Mouse (Mus musculus) lung, postnatal 0 days (tissue): ENCODE measurements around the gene Celsr2. TPM values are rescaled to one million over a fixed set of nuclear protein-coding genes. Genes with fewer than 3 reads are reported as not detected.

Source experiments
- ATAC-seq: fragments of 200-750 bp; cut with Nextera tagmentation; 2 replicates; pipeline ENCODE4 v1.8.0; 2017; ENCODE audit warnings: moderate library complexity
- DNase-seq: peaks from one replicate; pipeline ENCODE4 v3.0.0-alpha.2; 2016; ENCODE audit warnings: low spot score
- H3K27ac ChIP-seq: fragments of 300-500 bp; sonication (generic); 2 replicates; pipeline ENCODE4 v1.5.1; 2014; ENCODE audit warnings: antibody characterized with exemption, mild to moderate bottlenecking, low read length, mixed read lengths
- H3K27me3 ChIP-seq: fragments of 300-500 bp; sonication (generic); replicated peaks from 2 replicates; pipeline ENCODE4 v1.6.1; 2014; ENCODE audit warnings: low read length, mixed read lengths; ENCODE audit not compliant: insufficient read depth
- H3K36me3 ChIP-seq: fragments of 300-500 bp; sonication (generic); 2 replicates; pipeline ENCODE4 v1.6.1; 2014; ENCODE audit warnings: low read length, mixed read lengths; ENCODE audit not compliant: insufficient read depth
- H3K4me1 ChIP-seq: fragments of 300-500 bp; sonication (generic); 2 replicates; pipeline ENCODE4 v1.6.1; 2014; ENCODE audit warnings: antibody characterized with exemption, low read depth, low read length, mixed read lengths; ENCODE audit not compliant: insufficient read depth
- H3K4me2 ChIP-seq: fragments of 300-500 bp; sonication (generic); replicated peaks from 2 replicates; pipeline ENCODE4 v1.6.1; 2014; ENCODE audit warnings: low read depth, mild to moderate bottlenecking, low read length, moderate library complexity, mixed read lengths
- H3K4me3 ChIP-seq: fragments of 300-500 bp; sonication (generic); 2 replicates; pipeline ENCODE4 v1.5.1; 2014; ENCODE audit warnings: low read depth, low read length
- H3K9ac ChIP-seq: fragments of 300-500 bp; sonication (generic); replicated peaks from 2 replicates; pipeline ENCODE4 v1.6.1; 2014; ENCODE audit warnings: low read depth, mild to moderate bottlenecking
- H3K9me3 ChIP-seq: fragments of 300-500 bp; sonication (generic); 2 replicates; pipeline ENCODE4 v1.6.1; 2016; ENCODE audit warnings: low read length, mixed read lengths
- CTCF ChIP-seq: IDR thresholded peaks from 2 replicates; pipeline ENCODE4 v1.5.1; 2016; ENCODE audit warnings: antibody characterized with exemption, mild to moderate bottlenecking
- EP300 ChIP-seq: IDR thresholded peaks from 2 replicates; pipeline ENCODE4 v1.6.1; 2016; ENCODE audit warnings: antibody characterized with exemption, mild to moderate bottlenecking, control low read depth
- WGBS: fragments of 180-500 bp; shearing (Covaris S2); extraction: QIAGEN DNeasy Blood & Tissue Kit; methylation state at CpG from one replicate; pipeline ENCODE4 v1.1.7; 2014; 5-methylcytosine and 5-hydroxymethylcytosine counted together
- polyA plus RNA-seq: library from polyadenylated mRNA; unstranded; fragments of >200 nt; fragmentation: Nextera tagmentation; extraction: Ambion mirVana; gene quantifications from 2 replicates; pipeline ENCODE4 v1.2.1, GENCODE M21; 2015

Celsr2 gene
- polyA plus RNA-seq, 1 experiment from 2014 or later, result 3.4 TPM

GRCm38 (mm10) chr3:108432542-108433187, 17.3 kb upstream of the Celsr2 start:
- Histone ChIP-seq H3K4me1 (no peaks in the 10 kb centered on the region), H3K4me3 (no peak overlapping the region), H3K27me3 (no peaks in the 10 kb centered on the region), H3K4me2 (no peak overlapping the region), H3K9ac (no peak overlapping the region), H3K36me3 (peaks cover 43% of the 10 kb centered on the region; the same call in 1 of the 2 replicates), H3K9me3 (no peaks in the 10 kb centered on the region), H3K27ac (no peak overlapping the region)
- no peak for TF ChIP-seq EP300
- no peak for TF ChIP-seq CTCF
- 88% methylated on average over 13 of the region's 13 CpGs for WGBS
- DNase-seq (no peak), ATAC-seq (no peak)

- peaks cover 24% of the 10 kb centered on the region for H3K36me3 ChIP-seq
Measured at GRCm38 (mm10) chr3:108425624-108426018, 10.3 kb upstream of the Celsr2 start.

DNA sequence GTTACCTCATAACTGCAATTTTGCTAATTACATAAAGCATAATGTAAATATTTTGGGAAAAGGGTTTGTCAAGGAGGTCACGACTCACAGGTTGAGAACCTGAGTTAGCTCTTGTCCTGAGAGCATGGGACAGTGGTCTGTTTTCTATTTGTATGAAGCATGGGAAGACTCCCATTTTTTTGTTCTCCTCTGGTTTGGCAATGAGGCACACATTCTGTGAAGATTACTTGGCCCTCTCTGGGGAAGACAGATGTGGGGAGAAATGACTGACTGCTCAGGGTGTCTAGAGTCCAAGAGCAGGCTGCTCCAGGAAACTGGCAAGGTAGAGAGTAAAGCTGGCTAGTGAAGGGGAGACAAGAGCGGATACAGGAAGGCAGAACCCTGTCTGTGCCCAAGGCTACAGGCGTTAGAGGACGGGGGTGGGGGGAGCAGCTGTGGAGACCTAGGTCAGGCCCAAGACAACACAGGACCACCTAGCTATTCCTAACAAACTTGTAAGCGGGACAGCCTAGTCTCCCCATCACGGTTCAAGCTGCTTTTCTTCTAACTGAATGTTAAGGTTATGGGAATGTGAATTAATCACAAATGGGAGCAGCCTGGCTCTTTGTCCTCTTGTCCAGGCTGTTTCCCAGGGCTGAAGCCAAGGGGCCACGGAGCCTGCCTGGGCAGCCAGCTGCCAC, 9.7 kb upstream of the Celsr2 start:
- no peak for DNase-seq
- peaks cover 8% of the 10 kb centered on the region for H3K4me1 ChIP-seq
- peaks cover 24% of the 10 kb centered on the region for H3K36me3 ChIP-seq
- 82% methylated on average over 7 of the region's 7 CpGs for WGBS
- no peak overlapping the region for H3K4me2 ChIP-seq
- no peak for TF ChIP-seq EP300
- no peak for TF ChIP-seq CTCF
- H3K27me3 ChIP-seq, result no peaks in the 10 kb centered on the region
- ATAC-seq, result no peak
- no peak overlapping the region for H3K9ac ChIP-seq
- no peak overlapping the region for H3K27ac ChIP-seq
- H3K4me3 ChIP-seq, result no peak overlapping the region
- no peaks in the 10 kb centered on the region for H3K9me3 ChIP-seq

More at GRCm38 (mm10) chr3:108425624-108426018, 10.3 kb upstream of the Celsr2 start:
- Histone ChIP-seq H3K4me2 (no peak overlapping the region), H3K9ac (no peak overlapping the region), H3K27ac (no peak overlapping the region), H3K4me1 (peaks cover 8% of the 10 kb centered on the region), H3K9me3 (no peaks in the 10 kb centered on the region), H3K4me3 (no peak overlapping the region), H3K27me3 (no peaks in the 10 kb centered on the region)
- 86% methylated on average over 6 of the region's 6 CpGs for WGBS
- no peak for TF ChIP-seq CTCF
- no peak for TF ChIP-seq EP300
- DNase-seq (no peak), ATAC-seq (no peak)

DNA sequence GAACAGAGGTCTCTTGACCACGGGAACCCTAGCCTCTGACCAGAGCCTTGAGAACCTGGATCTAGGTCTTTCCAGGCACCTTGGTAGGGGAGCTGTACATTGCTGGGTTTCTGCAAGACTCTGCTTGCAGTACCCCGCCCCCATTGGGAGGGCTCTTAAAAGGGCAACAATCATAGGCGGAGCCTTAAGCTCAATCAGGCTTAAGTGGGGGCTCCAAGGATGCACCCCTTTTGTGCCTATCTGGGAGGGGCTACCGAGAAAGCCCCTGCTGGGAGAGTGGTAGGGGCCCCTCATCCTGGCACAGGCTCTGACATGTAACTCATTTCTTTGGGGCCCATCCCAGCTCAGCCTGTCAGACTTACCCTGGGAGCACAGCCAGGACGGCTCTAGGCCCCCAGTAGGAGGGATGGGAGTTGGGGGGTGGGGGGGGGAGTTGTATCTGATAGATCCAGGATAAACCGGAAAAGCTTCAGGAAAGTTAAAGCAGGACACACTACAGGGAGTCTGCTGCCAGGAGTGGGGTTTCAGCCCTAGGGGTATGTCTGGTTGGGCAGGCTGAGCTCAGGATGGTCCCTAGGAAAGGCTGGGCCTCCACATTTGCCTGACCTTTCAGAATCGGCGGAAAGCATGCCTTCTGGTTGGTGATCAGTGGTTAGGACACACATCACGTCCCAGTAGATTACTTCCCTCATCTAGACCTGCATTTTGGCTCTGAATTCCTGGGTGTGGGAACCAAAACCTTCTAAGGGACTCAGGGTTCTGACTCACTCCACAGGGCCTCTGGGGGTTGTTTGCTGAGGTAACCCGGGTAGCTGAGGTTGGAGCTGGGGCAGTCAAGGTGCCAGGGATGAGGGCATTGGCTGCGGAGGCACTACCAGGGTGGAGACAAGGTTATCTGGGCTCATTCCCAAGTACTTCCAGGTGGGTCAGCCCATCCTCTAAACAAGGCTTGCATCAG, 8.8 kb upstream of the Celsr2 start:
- Histone ChIP-seq H3K27me3 (no peaks in the 10 kb centered on the region), H3K4me3 (no peak overlapping the region), H3K9me3 (no peaks in the 10 kb centered on the region), H3K9ac (no peak overlapping the region), H3K27ac (no peak overlapping the region), H3K4me1 (peaks cover 8% of the 10 kb centered on the region), H3K4me2 (0 out of 2 replicates have a peak overlapping the region, but pooled peaks have one; percentile 5), H3K36me3 (peaks cover 24% of the 10 kb centered on the region)
- ATAC-seq (peak; percentile 66), DNase-seq (peak; percentile 64)
- TF ChIP-seq EP300 (no peak), CTCF (no peak)
- WGBS, result 16% methylated on average over 11 of the region's 11 CpGs

GRCm38 (mm10) chr3:108423006-108423405, 7.7 kb upstream of the Celsr2 start:
- peaks cover 8% of the 10 kb centered on the region for H3K4me1 ChIP-seq
- DNase-seq, result no peak
- WGBS, result 38% methylated on average over 6 of the region's 6 CpGs
- H3K4me3 ChIP-seq, result no peak overlapping the region
- H3K27me3 ChIP-seq, result no peaks in the 10 kb centered on the region
- no peak for ATAC-seq
- no peak overlapping the region for H3K4me2 ChIP-seq
- peaks cover 19% of the 10 kb centered on the region for H3K36me3 ChIP-seq
- H3K9ac ChIP-seq, result no peak overlapping the region
- H3K9me3 ChIP-seq, result no peaks in the 10 kb centered on the region
- no peak overlapping the region for H3K27ac ChIP-seq
- TF ChIP-seq EP300, result no peak
- no peak for TF ChIP-seq CTCF

DNA sequence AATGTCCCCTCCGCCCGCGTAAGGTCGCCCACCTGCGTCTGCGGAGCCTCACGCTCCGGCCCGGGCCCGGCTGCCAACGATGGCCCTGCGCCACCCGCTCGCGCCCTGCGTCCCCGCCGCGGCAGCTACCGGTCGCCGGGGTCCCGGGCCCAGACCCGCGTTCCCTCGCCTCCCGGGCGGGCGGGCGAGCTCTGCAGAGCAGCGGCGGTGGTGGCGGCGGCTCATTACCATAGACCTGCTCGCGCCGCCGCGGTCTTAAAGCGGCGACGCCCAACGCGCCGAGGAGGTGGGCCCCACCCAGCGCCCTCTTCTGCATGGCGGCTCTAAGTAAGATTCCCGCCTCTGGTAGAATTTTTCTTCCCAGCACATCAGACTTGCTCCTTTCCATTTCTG, 475 bp upstream of the Celsr2 start:
- H3K4me3 ChIP-seq, result peak overlapping the region; percentile 56
- TF ChIP-seq CTCF (no peak; the same call in 1 of the 2 replicates), EP300 (no peak)
- under 1% methylated on average over 44 of the region's 48 CpGs for WGBS
- H3K9me3 ChIP-seq, result no peaks in the 10 kb centered on the region
- no peak overlapping the region for H3K27ac ChIP-seq
- H3K36me3 ChIP-seq, result no peaks in the 10 kb centered on the region
- H3K27me3 ChIP-seq, result no peaks in the 10 kb centered on the region; the same call in 1 of the 2 replicates
- peak; percentile 88 for DNase-seq
- peaks cover 8% of the 10 kb centered on the region; the same call in 1 of the 2 replicates for H3K4me1 ChIP-seq
- peak overlapping the region; percentile 100 for H3K4me2 ChIP-seq
- peak overlapping the region; percentile 41; the same call in 1 of the 2 replicates for H3K9ac ChIP-seq
- ATAC-seq, result peak; percentile 85
